Mouse (Mus musculus) left cerebral cortex, postnatal 4 days (tissue): ENCODE results near the gene Mesp2. TPM values are rescaled to one million over a fixed set of nuclear protein-coding genes. Genes with fewer than 3 reads are reported as not detected.
A peak's percentile ranks its signal among the peaks of the same experiment; 100 is the strongest.

Source experiments
- DNase-seq: peaks from one replicate; pipeline ENCODE4 v3.0.0-alpha.2; 2022
- intact Hi-C: fragments of 180-260 bp; cut with DNase I; formaldehyde crosslinking; loops from one replicate; pipeline ENCODE4 v1.15.1; 2025
- total RNA-seq, 2 experiments: library from RNA; stranded (reverse); gene quantifications; 2 replicates each; pipeline ENCODE4 v1.2.3; 2021

Gene Mesp2
- total RNA-seq, 2 experiments from 2014 or later, result 1.2 to 1.9 TPM

DNA sequence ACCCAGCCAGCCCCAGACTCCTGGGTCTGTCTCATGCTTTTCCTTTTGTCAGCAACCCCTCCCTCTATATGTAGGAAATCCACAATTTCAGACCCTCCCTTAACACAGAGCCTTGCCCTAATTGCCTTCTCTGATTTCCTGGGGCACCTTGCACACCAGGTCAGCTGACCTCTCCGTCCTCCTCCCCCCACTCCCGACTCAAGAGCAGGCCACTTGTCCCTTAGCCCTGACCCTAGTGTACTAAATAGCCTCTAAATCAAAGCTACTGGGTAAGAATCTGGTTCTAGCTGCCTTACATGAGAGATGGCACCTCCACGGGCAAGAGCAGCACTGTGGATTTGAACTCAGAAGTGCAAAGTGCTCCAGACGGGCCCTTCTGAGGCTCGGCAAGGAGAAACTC is 8.5 kb upstream of the Mesp2 start:
- DNase-seq, result no peak
- intact Hi-C loops, result no loop called here

DNA sequence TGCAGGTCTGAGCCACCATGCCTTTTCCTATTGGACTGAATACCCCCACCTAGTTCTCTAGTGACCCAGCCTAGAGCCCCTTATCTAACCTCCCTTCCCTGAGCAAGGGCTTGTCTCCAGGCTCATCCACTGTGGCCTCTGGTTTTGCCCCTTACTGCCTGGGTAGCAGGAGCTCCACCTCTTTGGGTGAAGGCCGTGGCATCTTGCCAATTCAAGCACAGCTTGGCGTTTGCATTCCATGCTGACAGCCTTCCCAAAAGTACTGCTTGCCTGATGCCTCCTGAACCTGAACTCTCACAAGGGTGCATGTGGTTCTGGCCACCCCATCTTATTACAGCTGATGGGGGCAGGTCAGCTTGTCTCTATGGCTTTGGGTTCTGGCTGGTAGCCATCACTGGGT is 6.6 kb upstream of the Mesp2 start:
- intact Hi-C loops, result no loop called here
- peak; percentile 39 for DNase-seq

DNA sequence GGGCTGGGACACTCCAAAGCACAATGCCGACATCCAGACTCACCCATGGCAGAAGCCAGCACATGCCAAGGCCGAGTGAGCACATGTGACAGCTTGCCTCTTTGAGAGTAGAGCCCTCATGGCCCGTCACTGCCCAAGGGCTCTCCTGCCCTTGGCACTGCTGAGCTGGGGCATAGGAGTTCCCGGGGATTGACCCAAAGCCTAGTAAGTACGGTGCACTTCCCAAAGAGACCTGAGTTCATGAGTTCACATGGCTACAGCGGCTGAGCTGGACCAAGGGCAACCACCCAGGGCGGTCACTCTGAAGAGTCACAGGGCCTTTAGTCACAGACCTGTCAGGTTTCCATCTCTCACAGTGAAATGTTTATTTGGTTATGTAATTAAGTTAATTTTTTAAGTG is 2.0 kb upstream of the Mesp2 start:
- intact Hi-C loops, result no loop called here

DNA sequence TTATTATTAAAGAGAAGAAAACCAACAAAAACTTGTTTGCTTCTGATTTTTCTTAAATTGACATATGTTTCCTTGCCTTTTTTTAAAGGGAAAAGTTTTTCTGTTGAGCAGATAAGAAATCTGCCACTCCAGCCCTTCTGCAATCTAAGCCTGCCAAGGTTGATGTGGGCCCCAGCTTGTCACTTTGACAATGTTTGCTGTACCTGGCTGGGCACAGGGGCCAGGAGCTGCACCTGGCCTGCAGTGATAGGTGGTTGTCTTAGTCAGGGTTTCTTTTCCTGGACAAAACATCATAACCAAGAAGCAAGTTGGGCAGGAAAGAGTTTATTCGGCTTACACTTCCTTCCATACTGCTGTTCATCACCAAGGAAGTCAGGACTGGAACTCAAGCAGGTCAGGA is 2.9 kb downstream of the Mesp2 start:
- intact Hi-C loops, result no loop called here
- no peak for DNase-seq

More for the DNA sequence above, 2.0 kb upstream of the Mesp2 start:
- DNase-seq, result no peak

DNA sequence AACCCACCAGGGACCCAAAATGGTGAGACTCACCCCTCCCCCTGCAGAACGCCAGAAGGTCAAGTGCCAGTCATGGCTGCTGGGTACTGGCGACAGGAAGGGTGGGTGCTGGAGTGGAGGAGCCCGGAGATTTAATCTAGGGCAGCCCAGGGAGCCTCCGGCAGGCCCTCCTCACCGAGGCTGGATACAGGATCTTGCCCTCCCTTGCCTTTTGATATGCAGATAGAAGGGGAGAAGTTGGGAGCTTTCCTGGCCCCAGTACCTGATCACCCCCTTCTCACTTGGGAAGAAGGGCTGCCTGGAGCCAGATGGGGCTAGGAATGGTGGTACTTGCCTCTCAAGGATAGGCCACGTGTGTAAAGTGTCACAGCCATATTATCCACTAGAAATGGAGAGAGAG is 7.8 kb downstream of the Mesp2 start:
- intact Hi-C loops, result no loop called here
- no peak for DNase-seq

DNA sequence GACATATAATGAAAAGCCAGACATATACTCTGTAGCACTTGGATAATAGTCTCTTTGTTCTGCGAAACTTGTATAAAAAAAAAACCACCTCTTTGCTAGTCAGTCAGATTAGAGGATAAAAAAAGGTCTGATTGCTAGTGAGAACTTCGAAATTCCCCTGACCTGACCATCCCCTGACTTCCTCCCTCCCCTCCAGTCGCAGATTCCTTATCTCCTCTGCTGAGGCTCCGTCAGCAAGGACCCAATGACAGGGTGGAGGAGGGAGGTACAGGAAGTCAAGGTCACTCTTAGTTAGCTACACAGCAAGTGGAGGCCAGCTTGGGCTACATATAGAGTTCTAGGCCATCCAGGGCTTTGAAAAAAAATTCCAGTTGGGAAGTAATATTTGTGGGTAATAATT is 9.0 kb downstream of the Mesp2 start:
- no peak for DNase-seq
- intact Hi-C loops, result no loop called here

DNA sequence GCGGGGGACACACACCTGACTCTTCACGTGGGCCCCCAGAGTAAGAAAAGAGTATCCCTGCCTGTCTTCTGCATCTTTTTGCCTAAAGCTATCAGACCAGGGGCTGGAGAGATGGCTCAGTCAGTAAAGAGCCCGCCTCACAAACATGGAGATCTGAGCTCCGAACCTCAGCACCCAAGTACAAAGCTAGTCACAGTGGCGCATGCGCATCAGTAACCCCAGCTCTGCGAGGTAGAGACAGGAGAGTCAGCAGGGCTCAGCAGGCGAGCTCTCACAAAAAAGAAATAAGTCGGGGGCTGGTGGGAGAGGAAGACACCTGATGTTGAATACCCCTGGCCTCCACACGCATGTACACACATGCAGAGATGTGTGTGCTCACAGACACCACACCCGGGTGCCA is 9.5 kb downstream of the Mesp2 start:
- no peak for DNase-seq
- intact Hi-C loops, result no loop called here

DNA sequence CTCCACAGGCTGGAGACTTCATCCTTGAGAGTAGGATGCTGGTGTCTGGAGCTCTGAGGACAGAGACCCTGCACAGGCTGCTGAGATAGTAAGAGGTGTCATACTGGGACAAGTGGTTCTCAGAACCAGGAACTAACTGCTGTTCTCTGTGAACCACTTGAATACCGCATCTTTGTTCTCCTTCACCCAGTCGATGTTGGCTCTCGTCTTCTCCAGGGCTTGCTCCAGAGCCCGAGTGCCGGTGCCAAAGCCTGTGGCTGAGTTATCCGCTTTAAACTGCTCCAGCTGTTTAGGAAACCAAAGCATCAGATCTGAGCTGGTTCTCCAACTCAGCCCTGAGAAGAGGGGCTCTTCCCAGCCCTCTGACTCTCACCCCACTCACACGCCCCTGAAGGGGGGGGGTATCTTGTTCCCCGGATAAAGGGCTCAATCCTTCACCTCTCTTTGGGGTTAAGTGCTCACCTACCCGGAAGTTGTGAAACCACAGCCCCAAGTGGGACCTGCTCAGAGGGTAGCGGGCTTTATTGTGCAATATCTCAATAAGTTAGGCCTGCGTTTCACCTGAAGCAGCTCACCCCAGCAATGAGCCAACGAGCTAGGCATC is 11.7 kb downstream of the Mesp2 start:
- intact Hi-C loops, result no loop called here
- DNase-seq, result no peak

DNA sequence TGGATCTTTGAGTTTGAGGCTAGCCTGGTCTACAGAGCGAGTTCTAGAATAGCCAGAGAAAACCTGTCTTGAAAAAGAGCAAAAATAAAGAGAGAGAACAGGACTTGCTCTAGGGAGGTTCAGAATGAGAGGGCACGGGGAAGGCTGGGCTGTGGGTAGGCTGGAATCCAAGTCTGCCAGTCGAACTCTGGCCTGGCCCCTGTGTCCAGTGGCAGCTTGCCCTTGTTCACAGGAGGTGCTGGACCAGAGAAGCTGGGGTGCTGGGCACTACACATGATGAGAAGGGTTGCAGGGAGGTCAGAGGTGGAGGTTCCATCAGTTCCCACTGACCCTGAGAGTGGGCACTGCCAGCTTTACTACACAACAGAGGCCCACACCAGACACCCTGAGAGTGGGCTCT is 17.8 kb downstream of the Mesp2 start:
- DNase-seq, result no peak
- intact Hi-C loops, result no loop called here

DNA sequence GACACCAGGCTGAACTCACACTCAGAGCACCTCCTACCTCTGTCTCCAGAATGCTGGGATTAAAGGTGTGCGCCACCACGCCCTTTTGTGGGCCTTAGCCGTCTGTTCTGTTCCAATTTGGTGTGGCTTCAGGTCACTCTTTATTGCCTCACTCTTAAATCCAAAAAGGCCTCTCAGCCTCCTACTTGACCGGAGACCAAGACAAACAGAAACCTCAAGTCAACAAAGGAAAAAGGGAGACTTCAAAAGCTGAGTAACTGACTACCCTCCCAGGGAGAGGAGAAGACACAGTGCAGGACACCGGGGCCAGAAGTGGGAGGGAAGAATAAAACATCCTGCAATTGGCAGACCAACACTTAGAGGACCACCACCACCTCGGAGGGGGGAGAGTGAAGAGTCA is 20.6 kb downstream of the Mesp2 start:
- intact Hi-C loops, result no loop called here

DNA sequence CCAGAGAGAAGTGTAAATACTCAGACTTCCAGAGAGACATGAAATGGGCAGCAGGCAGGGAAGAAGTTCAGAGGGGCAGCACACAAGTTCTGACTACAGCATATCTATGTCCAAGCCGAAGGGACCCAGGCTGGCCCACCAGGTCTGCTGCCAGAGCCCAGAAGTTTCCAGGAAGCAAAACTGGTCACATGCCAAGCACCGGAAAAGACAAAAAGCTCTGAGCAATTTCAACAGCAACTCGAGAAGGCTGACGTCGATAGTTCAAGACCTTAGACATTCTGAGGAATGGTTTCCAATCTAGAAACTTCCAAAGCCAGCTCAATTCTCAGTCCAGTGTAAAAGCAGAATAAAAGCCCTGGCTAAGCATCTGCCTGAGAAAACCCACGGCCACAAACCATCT is 21.1 kb downstream of the Mesp2 start:
- intact Hi-C loops, result no loop called here
- DNase-seq, result no peak

More for the DNA sequence above, 20.6 kb downstream of the Mesp2 start:
- DNase-seq, result no peak

DNA sequence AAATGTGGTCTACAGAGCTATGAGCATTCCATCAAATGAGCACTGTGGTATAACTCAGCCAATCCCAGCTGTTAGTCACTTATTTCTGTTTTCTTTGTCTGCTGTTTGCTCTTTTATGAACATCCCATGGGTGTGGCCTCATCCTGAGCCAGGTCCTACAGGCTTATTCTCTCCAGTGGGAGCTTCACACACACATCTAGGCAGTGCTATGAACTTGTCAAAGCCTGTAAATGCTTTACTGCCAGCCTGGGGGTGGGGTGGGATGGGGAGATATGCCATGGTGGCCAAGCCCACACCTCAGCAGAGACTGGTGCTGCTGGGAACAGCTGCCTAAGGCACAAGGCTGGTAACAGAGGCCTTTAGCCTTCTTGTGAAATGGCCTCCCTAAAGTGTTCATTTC is 22.5 kb downstream of the Mesp2 start:
- intact Hi-C loops, result no loop called here
- DNase-seq, result no peak

DNA sequence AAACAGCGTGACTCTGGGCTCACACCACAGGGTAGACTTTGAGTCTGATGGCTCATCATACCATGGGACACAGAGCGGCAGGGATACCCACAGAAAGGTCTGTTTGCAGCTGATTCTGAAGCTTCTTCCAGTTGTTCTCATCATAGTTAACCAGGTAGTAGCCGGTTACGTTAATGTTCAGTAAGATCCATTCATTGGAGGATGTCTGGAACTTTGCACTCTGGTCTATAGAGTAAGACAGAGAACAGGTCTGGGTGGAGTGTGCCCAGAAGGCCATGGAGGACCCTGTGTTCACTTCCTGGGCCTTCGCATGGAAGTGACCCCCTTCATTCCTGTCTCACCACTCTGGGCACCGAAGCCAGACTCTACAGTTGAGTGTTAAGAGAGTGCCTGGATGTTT is 24.7 kb downstream of the Mesp2 start:
- DNase-seq, result no peak
- intact Hi-C loops, result no loop called here

DNA sequence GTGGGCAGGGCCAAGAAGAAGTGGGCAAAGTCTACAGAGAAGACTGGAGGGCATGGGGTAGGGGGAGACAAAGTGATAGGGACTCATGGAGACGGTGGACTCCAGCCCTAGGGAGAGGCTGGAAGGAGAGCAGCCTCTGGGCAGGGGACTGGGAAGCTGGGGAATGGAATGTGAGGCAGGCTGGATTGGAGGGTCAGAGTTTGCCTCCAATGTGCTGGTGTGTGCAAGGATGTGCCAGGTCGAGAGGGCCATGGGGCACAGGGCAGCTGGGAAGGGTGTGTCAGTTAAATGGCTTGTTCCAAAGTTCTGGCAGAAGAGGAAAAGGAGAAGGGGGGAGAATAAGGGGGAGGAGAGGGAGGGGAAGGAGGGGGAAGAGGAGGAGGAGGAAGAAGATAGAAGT is 26.7 kb downstream of the Mesp2 start:
- intact Hi-C loops, result no loop called here

DNA sequence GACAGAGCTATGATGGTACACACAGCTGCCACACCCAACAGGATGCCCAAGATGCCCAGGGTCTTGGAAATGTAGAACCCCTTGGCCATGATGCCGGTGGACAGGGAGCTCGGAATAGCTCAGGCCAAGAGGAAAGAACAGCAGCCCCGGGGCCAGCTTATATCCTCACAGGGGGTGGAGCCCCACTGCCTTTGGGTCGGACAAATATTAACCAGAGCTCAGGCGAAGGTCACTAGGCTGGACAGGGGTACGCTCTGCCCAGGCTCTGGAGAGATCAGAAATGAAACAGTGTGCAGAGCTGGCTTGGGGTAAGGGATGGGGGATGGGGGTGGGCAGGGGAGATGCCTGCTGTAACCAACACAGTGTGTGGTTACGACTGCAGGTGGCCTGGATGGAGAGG is 31.6 kb downstream of the Mesp2 start:
- intact Hi-C loops, result no loop called here
- no peak for DNase-seq

More for the DNA sequence above, 26.7 kb downstream of the Mesp2 start:
- no peak for DNase-seq

DNA sequence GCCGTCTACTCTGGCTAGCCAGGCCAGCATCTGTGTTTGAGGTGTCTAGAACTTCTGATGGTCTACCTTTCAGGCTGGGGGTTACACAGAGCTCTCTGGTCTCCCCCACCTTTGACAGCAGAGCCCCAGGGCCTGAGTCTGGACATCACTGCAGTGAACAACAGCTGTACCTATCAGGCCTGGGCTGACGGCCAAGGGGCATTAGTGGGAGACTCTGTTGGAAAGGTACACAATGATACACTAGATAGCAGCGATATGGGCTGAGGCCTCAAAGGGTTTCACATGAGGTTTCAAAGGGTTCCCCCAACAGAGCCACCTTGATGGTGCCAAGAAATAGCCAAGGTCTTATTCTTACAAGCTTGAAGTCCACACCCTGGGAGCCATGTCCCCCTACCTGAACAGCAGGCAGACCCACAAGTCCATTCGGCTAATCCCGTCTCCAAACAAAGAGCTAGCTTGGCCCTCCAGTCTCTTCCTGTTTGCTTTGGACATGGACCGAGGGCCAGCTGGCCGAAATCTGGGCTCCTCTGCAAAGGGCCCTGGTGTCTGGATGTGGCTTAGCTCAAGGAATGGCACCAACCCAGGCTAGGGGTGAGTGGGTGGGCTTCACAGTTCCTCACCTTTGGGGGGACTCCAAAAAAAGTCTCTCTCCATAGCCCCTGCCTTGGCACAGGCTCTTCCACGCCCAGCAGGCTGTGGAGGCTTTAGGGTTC is 33.7 kb downstream of the Mesp2 start:
- DNase-seq, result no peak
- intact Hi-C loops, result no loop called here

DNA sequence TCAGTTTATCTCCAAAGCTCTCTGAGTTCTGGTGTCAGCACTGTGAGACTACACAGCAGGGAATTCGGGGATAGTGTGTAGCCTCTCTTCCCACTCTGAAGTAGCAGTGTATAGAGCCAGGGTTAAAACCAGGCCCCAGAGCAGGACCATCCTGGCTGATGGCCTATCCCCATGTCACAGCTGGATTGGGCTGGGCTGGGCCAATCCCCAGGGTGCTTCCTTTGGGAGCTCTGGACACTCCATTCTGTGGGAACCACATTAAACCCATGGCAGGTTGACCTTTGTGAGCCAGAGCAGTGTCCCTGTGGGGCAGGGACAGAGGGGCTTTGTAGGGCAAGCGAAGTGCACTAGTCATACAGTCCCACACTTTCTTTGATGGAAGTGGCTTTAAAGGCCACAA is 35.8 kb downstream of the Mesp2 start:
- intact Hi-C loops, result no loop called here
- no peak for DNase-seq

DNA sequence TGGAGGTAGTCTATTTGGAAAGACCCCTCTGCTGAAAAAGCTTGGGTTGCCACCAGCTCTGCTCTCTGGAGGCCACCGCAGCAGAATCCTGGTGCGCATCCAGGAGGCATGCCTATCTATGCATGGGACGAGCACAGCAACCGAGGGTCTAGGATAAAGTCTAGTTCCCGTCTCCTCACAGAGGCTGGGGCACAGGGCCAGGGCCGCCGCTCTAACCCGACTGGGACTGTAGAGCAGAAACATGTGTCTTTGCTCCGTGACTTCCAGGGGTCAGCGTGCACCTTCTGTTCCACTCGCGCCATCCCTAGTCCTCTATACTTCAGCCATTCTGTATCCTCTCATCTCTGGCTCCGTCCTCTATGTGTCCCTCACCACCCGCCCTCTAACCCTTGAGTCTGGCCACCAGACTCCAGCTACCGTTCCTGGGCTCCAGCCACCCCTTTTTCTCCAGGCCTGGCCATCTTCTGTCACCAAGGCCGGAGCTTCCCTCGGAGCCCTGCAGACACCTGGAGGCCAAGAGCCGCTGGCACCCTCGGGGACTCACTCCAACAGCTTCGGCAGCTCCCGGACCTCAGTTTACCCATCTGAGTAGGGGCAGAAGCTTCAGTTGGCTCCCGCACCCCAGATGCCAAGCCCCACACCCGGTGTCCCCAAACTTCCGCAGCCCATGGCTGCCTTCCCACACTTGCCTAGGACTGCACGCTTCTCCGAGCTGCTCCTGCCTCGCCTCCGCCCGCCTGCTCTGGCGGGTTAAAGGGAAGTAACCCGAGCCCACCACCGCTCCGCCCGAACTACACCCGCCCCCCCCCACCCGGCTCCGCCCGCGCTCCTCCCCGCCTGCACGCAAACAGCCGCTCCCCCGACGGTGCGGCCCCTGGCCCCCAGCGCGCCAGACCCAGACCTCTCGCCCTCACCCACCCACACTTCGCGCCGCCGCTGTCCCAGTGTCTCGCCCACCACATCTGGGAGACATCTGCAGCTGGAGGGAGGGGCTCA is 37.2 kb downstream of the Mesp2 start:
- intact Hi-C loops, result no loop called here

DNA sequence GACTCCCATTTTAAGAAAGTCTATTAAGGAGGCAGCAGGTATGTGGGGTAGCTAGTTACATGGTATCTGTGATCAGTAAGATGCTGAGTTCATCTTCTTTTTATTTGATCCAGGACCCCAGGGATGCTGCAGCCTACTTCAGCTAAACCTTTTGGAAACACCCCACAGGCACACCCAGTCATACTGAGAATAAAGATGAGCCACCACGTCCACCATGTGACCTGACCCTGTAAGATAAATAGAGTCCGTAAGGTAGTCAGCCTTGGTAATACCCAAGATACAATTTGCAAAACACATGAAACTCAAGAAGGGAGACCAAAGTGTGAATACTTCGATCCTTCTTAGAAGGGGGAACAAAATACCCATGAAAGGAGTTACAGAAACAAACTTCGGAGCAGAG is 45.8 kb downstream of the Mesp2 start:
- DNase-seq, result no peak
- intact Hi-C loops, result no loop called here

More for the DNA sequence above, 37.2 kb downstream of the Mesp2 start:
- peak; percentile 11 for DNase-seq

DNA sequence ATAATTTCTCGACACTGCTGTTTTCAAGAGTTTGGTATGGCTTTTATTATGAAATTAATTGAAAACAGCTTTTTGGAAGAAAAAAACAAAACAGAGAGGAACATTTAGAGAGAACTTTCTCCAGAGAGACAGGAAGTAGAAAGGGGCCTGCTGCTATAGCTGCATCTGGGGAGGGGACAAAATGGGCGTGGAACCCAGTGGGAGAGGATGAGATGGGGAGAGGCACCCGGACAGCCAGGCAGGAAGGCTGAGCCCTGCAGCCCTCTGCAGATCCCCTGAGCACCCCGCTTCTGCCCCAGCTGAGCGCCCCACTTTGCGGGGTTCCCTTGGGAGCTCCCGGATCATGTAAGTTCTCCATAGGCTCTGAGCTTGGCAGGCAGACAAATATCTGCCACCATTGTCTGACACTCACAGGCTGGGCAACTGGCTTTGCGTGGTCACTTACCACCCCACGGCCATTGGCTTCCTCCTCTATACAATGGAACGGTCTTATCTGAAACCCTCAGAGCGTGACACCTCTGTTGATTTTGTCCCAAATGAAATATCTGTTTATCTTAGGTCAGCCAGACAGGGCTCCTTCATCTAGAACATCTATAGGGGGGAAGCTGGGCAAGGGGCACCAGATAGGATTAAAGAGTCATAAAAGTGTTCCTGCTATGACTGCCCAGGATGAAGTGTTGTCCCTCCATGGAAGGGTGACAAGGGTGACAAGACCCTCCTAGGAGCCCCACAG is 47.8 kb downstream of the Mesp2 start:
- DNase-seq, result no peak
- intact Hi-C loops, result no loop called here
